Mouse (Mus musculus) erythroblast, embryonic 14.5 days (primary cell): Measurements from ENCODE around the gene Gm12394. TPM values are rescaled to one million over a fixed set of nuclear protein-coding genes. Genes with fewer than 3 reads are reported as not detected.
"Not testable (repeated sequence)": the region's sequence is repeated elsewhere in the genome, so short reads cannot be mapped to it uniquely, and the experiment has no call there.

ENCODE experiments used
- H3K27me3 ChIP-seq: 2 replicates; pipeline ENCODE4 v1.6.1; 2012; ENCODE audit warnings: inconsistent platforms; ENCODE audit not compliant: control insufficient read depth
- H3K36me3 ChIP-seq: 2 replicates; pipeline ENCODE4 v1.6.1; 2012; ENCODE audit warnings: mild to moderate bottlenecking, inconsistent platforms; ENCODE audit not compliant: control insufficient read depth
- H3K4me1 ChIP-seq: 2 replicates; pipeline ENCODE4 v1.6.1; 2012; ENCODE audit warnings: inconsistent platforms; ENCODE audit not compliant: control insufficient read depth
- H3K4me3 ChIP-seq: replicated peaks from 2 replicates; pipeline ENCODE3; 2012; ENCODE audit warnings: moderate library complexity, mild to moderate bottlenecking, inconsistent platforms
- H3K9me3 ChIP-seq: 2 replicates; pipeline ENCODE4 v1.6.1; 2012; ENCODE audit warnings: low read length, inconsistent platforms, mixed read lengths; ENCODE audit not compliant: control insufficient read depth
- GATA1 ChIP-seq: IDR thresholded peaks from 2 replicates; pipeline ENCODE4 v1.6.1; 2012; ENCODE audit warnings: low read length, inconsistent platforms, mixed read lengths
- TAL1 ChIP-seq: IDR thresholded peaks from 3 replicates; pipeline ENCODE4 v1.6.1; 2012; ENCODE audit warnings: low read length, inconsistent platforms, mixed read lengths
- polyA plus RNA-seq: library from polyadenylated mRNA; stranded (reverse); fragments of >175 nt; gene quantifications from 2 replicates; pipeline ENCODE4 v1.2.3, GENCODE M21; 2012

Gm12394 gene
- polyA plus RNA-seq, 1 experiment = not detected

- H3K36me3 ChIP-seq = no peaks in the 10 kb centered on the region
- no peaks in the 10 kb centered on the region; the same call in 1 of the 2 replicates for H3K4me1 ChIP-seq
- no peaks in the 10 kb centered on the region for H3K27me3 ChIP-seq
- H3K4me3 ChIP-seq = no peak overlapping the region
- no peaks in the 10 kb centered on the region for H3K9me3 ChIP-seq
- TF ChIP-seq GATA1 (no peak), TAL1 (no peak)
Measured at GRCm38 (mm10) chr4:42870748-42871147, 14.2 kb upstream of the Gm12394 start.

- Histone ChIP-seq H3K9me3 (no peaks in the 10 kb centered on the region), H3K4me3 (no peak overlapping the region), H3K27me3 (no peaks in the 10 kb centered on the region), H3K4me1 (no peaks in the 10 kb centered on the region; the same call in 1 of the 2 replicates), H3K36me3 (no peaks in the 10 kb centered on the region)
- no peak for TF ChIP-seq TAL1
- no peak for TF ChIP-seq GATA1
Measured at GRCm38 (mm10) chr4:42868193-42868592, 11.6 kb upstream of the Gm12394 start.

- Histone ChIP-seq H3K27me3 (no peaks in the 10 kb centered on the region), H3K36me3 (no peaks in the 10 kb centered on the region), H3K9me3 (no peaks in the 10 kb centered on the region), H3K4me3 (no peak overlapping the region), H3K4me1 (no peaks in the 10 kb centered on the region; the same call in 1 of the 2 replicates)
- no peak for TF ChIP-seq TAL1
- TF ChIP-seq GATA1 = no peak
Measured at GRCm38 (mm10) chr4:42867390-42867789, 10.8 kb upstream of the Gm12394 start.

GRCm38 (mm10) chr4:42863487-42863886 is 6.9 kb upstream of the Gm12394 start:
- not testable (repeated sequence) for H3K9me3 ChIP-seq, H3K36me3 ChIP-seq, H3K4me1 ChIP-seq, H3K27me3 ChIP-seq, H3K4me3 ChIP-seq

GRCm38 (mm10) chr4:42860483-42860882 is 3.9 kb upstream of the Gm12394 start:
- not testable (repeated sequence) for H3K9me3 ChIP-seq, H3K4me3 ChIP-seq, H3K27me3 ChIP-seq, H3K4me1 ChIP-seq, H3K36me3 ChIP-seq

GRCm38 (mm10) chr4:42853788-42854187 is 2.8 kb downstream of the Gm12394 start, which contains the start of gene Fam205a1:
TSS of gene Fam205a1 (minus strand) at chr4:42853888.
- not testable (repeated sequence) for H3K4me1 ChIP-seq, H3K4me3 ChIP-seq, H3K9me3 ChIP-seq, H3K36me3 ChIP-seq, H3K27me3 ChIP-seq

- H3K4me1 ChIP-seq, H3K9me3 ChIP-seq, H3K4me3 ChIP-seq, H3K27me3 ChIP-seq, H3K36me3 ChIP-seq: not testable (repeated sequence)
Measured at GRCm38 (mm10) chr4:42773893-42774292, 82.7 kb downstream of the Gm12394 start, which contains the start of gene Ccl21a. TSS of gene Ccl21a (minus strand) at chr4:42773993.

- H3K36me3 ChIP-seq, H3K9me3 ChIP-seq, H3K4me3 ChIP-seq, H3K27me3 ChIP-seq, H3K4me1 ChIP-seq: not testable (repeated sequence)
Measured at GRCm38 (mm10) chr4:42756477-42756876, 100.1 kb downstream of the Gm12394 start, which contains the start of gene Ccl19. TSS of gene Ccl19 (minus strand) at chr4:42756577.

GRCm38 (mm10) chr4:42735245-42735644 is 121.3 kb downstream of the Gm12394 start, which contains the start of gene 4930578G10Rik:
TSS of gene 4930578G10Rik (plus strand) at chr4:42735545.
- H3K4me3 ChIP-seq, H3K36me3 ChIP-seq, H3K27me3 ChIP-seq, H3K4me1 ChIP-seq, H3K9me3 ChIP-seq: not testable (repeated sequence)

Other genes with a start within 250 kb of the Gm12394 start
- not detected in 2 replicates for gene Gm10591, start 244.6 kb downstream of the Gm12394 start, polyA plus RNA-seq
- gene Gm2564, start 227.1 kb downstream of the Gm12394 start, polyA plus RNA-seq = not detected in 2 replicates
- not detected in 2 replicates for gene Ccl27b, start 201.5 kb downstream of the Gm12394 start, polyA plus RNA-seq
- 0.03 TPM in 1 of 2 replicates, not detected in the other for gene Il11ra2, start 194.9 kb downstream of the Gm12394 start, polyA plus RNA-seq
- not detected in 2 replicates for gene 4930578G10Rik, start 121.2 kb downstream of the Gm12394 start, polyA plus RNA-seq
- not detected in 2 replicates for gene Ccl19, start 100.2 kb downstream of the Gm12394 start, polyA plus RNA-seq
- not detected in 2 replicates for gene Ccl21a, start 82.8 kb downstream of the Gm12394 start, polyA plus RNA-seq
- gene Fam205a1, start 2.9 kb downstream of the Gm12394 start, polyA plus RNA-seq = 0.01 TPM in 1 of 2 replicates, not detected in the other
- gene Fam205c, start 17.5 kb upstream of the Gm12394 start, polyA plus RNA-seq = not detected in 2 replicates
- not detected in 2 replicates for gene Phf24, start 59.9 kb upstream of the Gm12394 start, polyA plus RNA-seq
- gene Dnajb5, start 93.0 kb upstream of the Gm12394 start, polyA plus RNA-seq = 0.01 TPM in 1 of 2 replicates, not detected in the other
- not detected in 2 replicates for gene 1700022I11Rik, start 112.8 kb upstream of the Gm12394 start, polyA plus RNA-seq
- gene Vcp, start 143.7 kb upstream of the Gm12394 start, polyA plus RNA-seq = 5.6 and 6.3 TPM in 2 replicates
- 0.62 and 0.83 TPM in 2 replicates for gene Fancg, start 153.7 kb upstream of the Gm12394 start, polyA plus RNA-seq
- 2.1 and 2.2 TPM in 2 replicates for gene Pigo, start 169.0 kb upstream of the Gm12394 start, polyA plus RNA-seq
- gene Stoml2, start 174.9 kb upstream of the Gm12394 start, polyA plus RNA-seq = 15.4 and 16.6 TPM in 2 replicates
- 73.7 and 83.3 TPM in 2 replicates for gene Fam214b, start 189.4 kb upstream of the Gm12394 start, polyA plus RNA-seq
- gene Unc13b, start 202.2 kb upstream of the Gm12394 start, polyA plus RNA-seq = 0.01 TPM in 1 of 2 replicates, not detected in the other